Comparison of ENCODE assay signal across 8 mouse cellular contexts in genomic region chr13:30659613-30660505, GRCm38 (mm10). TPM values are rescaled to one million over a fixed set of nuclear protein-coding genes. Genes with fewer than 3 reads are reported as not detected.
DNase-seq lines count a peak whose midpoint lies in the region; ATAC-seq lines count a peak whose summit lies in the region.

TSS of gene Dusp22 (plus strand) at chr13:30659999.

- H3K9me3 ChIP-seq in midbrain, embryonic 11.5 days (ENCODE audit: control insufficient read depth, low read length), result no peaks in the 10 kb centered on the region

- ATAC-seq in granulocyte monocyte progenitor cell, adult 5-6 weeks (replicated peaks; ENCODE audit: poor library complexity, severe bottlenecking), result peak; percentile 97
- peak; percentile 97 for ATAC-seq in midbrain, embryonic 11.5 days (ENCODE audit: low FRiP score)

- H3K4me3 ChIP-seq in midbrain, embryonic 11.5 days (ENCODE audit: low read depth, low read length), result peak within 1 kb of the TSS; percentile 73

- H3K4me1 ChIP-seq in midbrain, embryonic 11.5 days (ENCODE audit: control insufficient read depth, insufficient read depth, low read length), result peaks cover 3% of the 10 kb centered on the region; the same call in 1 of the 2 replicates

- no peaks in the 10 kb centered on the region for H3K27me3 ChIP-seq in midbrain, embryonic 11.5 days (ENCODE audit: control insufficient read depth, insufficient read depth, low read length)

- no peak within 1 kb of the TSS for H3K27ac ChIP-seq in midbrain, embryonic 11.5 days (ENCODE audit: low read depth, low read length)

- no peaks in the 10 kb centered on the region for H3K36me3 ChIP-seq in midbrain, embryonic 11.5 days (ENCODE audit: control insufficient read depth, insufficient read depth, low read length)

- under 1% methylated on average over 71 of the region's 74 CpGs for WGBS in midbrain, embryonic 11.5 days

- intact Hi-C loops in left cerebral cortex, postnatal 4 days (cut with DNase I), result no loop called here

- H3K4me2 ChIP-seq in midbrain, embryonic 11.5 days, result peak within 1 kb of the TSS; percentile 69

- peak; percentile 97 for DNase-seq in adrenal gland, adult 2 months
- DNase-seq in embryo, embryonic 11 days, result peak; percentile 91
- peak; percentile 88 for DNase-seq in kidney, adult 11 months
- peak; percentile 83 for DNase-seq in left cerebral cortex, postnatal 4 days
- DNase-seq in midbrain, embryonic 11.5 days (ENCODE audit: low spot score, missing footprints), result peak; percentile 99
- peak; percentile 85 for DNase-seq in right cerebral cortex, postnatal 4 days
- DNase-seq in yolk sac, embryonic 10.5 days (ENCODE audit: low spot score), result peak; percentile 83

- H3K9ac ChIP-seq in midbrain, embryonic 11.5 days (ENCODE audit: low read length), result peak within 1 kb of the TSS; percentile 86

RNA-seq across cellular contexts. Expression of gene Dusp22, which starts in this region (rescaled TPM):
- 10 to 100 TPM; 21.8 to 29.6 TPM for total RNA-seq in adrenal gland, adult 2 months (2021)
- 7.6 and 9.5 TPM in 2 replicates for polyA plus RNA-seq in adrenal gland, adult 2 months (2012; rRNA removed)
- total RNA-seq in granulocyte monocyte progenitor cell, adult 5-6 weeks (2014; fragmentation: Nextera tagmentation), result 3.7 and 11.7 TPM in 2 replicates
- total RNA-seq in granulocyte monocyte progenitor cell, adult 5-6 weeks (2017), result 0.73 and 1.6 TPM in 2 replicates
- total RNA-seq in left cerebral cortex, postnatal 4 days (2021), result 10 to 100 TPM; 22.8 to 24.8 TPM
- 15.6 and 16.2 TPM in 2 replicates for polyA plus RNA-seq in midbrain, embryonic 11.5 days (2014; fragmentation: Nextera tagmentation; extraction: Ambion mirVana)
